Mouse (Mus musculus): ENCODE results near the gene Stra8. TPM values are rescaled to one million over a fixed set of nuclear protein-coding genes. Genes with fewer than 3 reads are reported as not detected.

Gene Stra8
- total RNA-seq, 4 experiments from 2014 or later, result not detected

GRCm38 (mm10) chr6:34939451-34939850, 19.5 kb downstream of the Stra8 start:
- DNase-seq (ENCODE audit: low spot score), result no peak

GRCm38 (mm10) chr6:34941496-34941895, 21.5 kb downstream of the Stra8 start:
- no peak for DNase-seq (ENCODE audit: low spot score)

- DNase-seq (ENCODE audit: low spot score), result no peak
Measured at GRCm38 (mm10) chr6:34942446-34942845, 22.5 kb downstream of the Stra8 start.

GRCm38 (mm10) chr6:34943499-34943898, 23.5 kb downstream of the Stra8 start:
- no peak for DNase-seq (ENCODE audit: low spot score)

- no peak for DNase-seq (ENCODE audit: low spot score)
Measured at GRCm38 (mm10) chr6:34946486-34947079, 26.6 kb downstream of the Stra8 start.

GRCm38 (mm10) chr6:34948461-34948860, 28.5 kb downstream of the Stra8 start:
- no peak for DNase-seq (ENCODE audit: low spot score)

GRCm38 (mm10) chr6:34951518-34951917, 31.6 kb downstream of the Stra8 start:
- no peak for DNase-seq (ENCODE audit: low spot score)

GRCm38 (mm10) chr6:34951956-34952667, 32.1 kb downstream of the Stra8 start:
- no peak for DNase-seq (ENCODE audit: low spot score)

GRCm38 (mm10) chr6:34954926-34955861, 35.2 kb downstream of the Stra8 start:
- no peak for DNase-seq (ENCODE audit: low spot score)

- DNase-seq (ENCODE audit: low spot score), result no peak
Measured at GRCm38 (mm10) chr6:34955862-34956241, 35.9 kb downstream of the Stra8 start.

- no peak for DNase-seq (ENCODE audit: low spot score)
Measured at GRCm38 (mm10) chr6:34959131-34959530, 39.2 kb downstream of the Stra8 start.

- DNase-seq (ENCODE audit: low spot score), result no peak
Measured at GRCm38 (mm10) chr6:34964550-34964949, 44.6 kb downstream of the Stra8 start.

- peak; percentile 9 for DNase-seq (ENCODE audit: low spot score)
Measured at GRCm38 (mm10) chr6:34965819-34966539, 46.0 kb downstream of the Stra8 start.

GRCm38 (mm10) chr6:34971181-34971580, 51.2 kb downstream of the Stra8 start:
- no peak for DNase-seq (ENCODE audit: low spot score)

- no peak for DNase-seq (ENCODE audit: low spot score)
Measured at GRCm38 (mm10) chr6:34979291-34979690, 59.3 kb downstream of the Stra8 start.

- DNase-seq (ENCODE audit: low spot score), result no peak
Measured at GRCm38 (mm10) chr6:34980661-34981060, 60.7 kb downstream of the Stra8 start.

- no peak for DNase-seq (ENCODE audit: low spot score)
Measured at GRCm38 (mm10) chr6:34987085-34987645, 67.2 kb downstream of the Stra8 start.

- no peak for DNase-seq (ENCODE audit: low spot score)
Measured at GRCm38 (mm10) chr6:34988081-34988761, 68.3 kb downstream of the Stra8 start, which contains the start of gene Slc23a4. TSS of gene Slc23a4 (minus strand) at chr6:34988404.
